Mouse (Mus musculus): ENCODE data around the gene AC124502.3.

DNA sequence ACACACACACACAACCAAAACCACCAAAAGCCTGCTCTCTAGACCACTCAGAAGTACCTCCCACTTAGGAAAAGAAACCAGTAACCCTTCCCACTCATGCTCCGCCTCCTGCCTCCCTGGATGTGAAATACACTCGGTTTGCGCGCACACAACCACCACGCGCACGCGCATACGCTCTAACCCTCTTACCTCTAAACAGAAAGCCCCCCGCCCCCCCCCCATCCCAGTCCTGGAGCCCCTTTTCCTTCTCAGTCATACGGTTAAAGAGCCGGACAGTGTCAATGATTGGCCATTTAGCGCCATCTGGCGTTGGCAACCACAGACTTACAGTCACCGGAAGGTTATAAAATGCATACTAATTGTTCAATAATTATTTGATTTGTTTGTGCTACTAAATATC, 34.3 kb downstream of the AC124502.3 start:
- TF ChIP-seq POLR2A (IDR thresholded peaks at IDR 0.05; ENCODE audit: control insufficient read depth, extremely low read depth, insufficient read depth, low read length, poor library complexity) (no peak), CTCF (IDR thresholded peaks at IDR 0.05; ENCODE audit: borderline replicate concordance, control insufficient read depth, extremely low read depth, insufficient read depth, low read length, poor library complexity) (no peak)

All from thymus, adult 2 months (tissue).